Mouse (Mus musculus) midbrain, postnatal 0 days (tissue): ENCODE data around the gene Cabcoco1. TPM values are rescaled to one million over a fixed set of nuclear protein-coding genes. Genes with fewer than 3 reads are reported as not detected.

ENCODE experiments used
- ATAC-seq: fragments of 200-750 bp; cut with Nextera tagmentation; 2 replicates; pipeline ENCODE4 v1.8.0; 2017; ENCODE audit warnings: moderate number of reproducible peaks, mild to moderate bottlenecking, moderate TSS enrichment, moderate library complexity; ENCODE audit not compliant: low FRiP score
- DNase-seq: peaks from one replicate; pipeline ENCODE4 v3.0.0-alpha.2; 2015; ENCODE audit warnings: low spot score
- H3K27ac ChIP-seq: fragments of 300-500 bp; sonication (generic); 2 replicates; pipeline ENCODE4 v1.5.1; 2014; ENCODE audit warnings: low read depth, mild to moderate bottlenecking, low read length, mixed read lengths
- H3K27me3 ChIP-seq: fragments of 300-500 bp; sonication (generic); 2 replicates; pipeline ENCODE4 v1.6.1; 2014; ENCODE audit warnings: low read length, control low read depth, mixed read lengths; ENCODE audit not compliant: insufficient read depth
- H3K36me3 ChIP-seq: fragments of 300-500 bp; sonication (generic); 2 replicates; pipeline ENCODE4 v1.6.1; 2014; ENCODE audit warnings: low read length, control low read depth, mixed read lengths; ENCODE audit not compliant: insufficient read depth
- H3K4me1 ChIP-seq: fragments of 300-500 bp; sonication (generic); 2 replicates; pipeline ENCODE4 v1.6.1; 2014; ENCODE audit warnings: mild to moderate bottlenecking, control low read depth, antibody characterized with exemption, low read length, mixed read lengths; ENCODE audit not compliant: insufficient read depth
- H3K4me2 ChIP-seq: fragments of 300-500 bp; sonication (generic); 2 replicates; pipeline ENCODE4 v1.6.1; 2014; ENCODE audit warnings: low read depth, mild to moderate bottlenecking, low read length, mixed read lengths; ENCODE audit not compliant: poor library complexity, severe bottlenecking
- H3K4me3 ChIP-seq: fragments of 300-500 bp; sonication (generic); 2 replicates; pipeline ENCODE4 v1.5.1; 2014; ENCODE audit warnings: low read depth, mild to moderate bottlenecking, low read length, moderate library complexity
- H3K9ac ChIP-seq: fragments of 300-500 bp; sonication (generic); replicated peaks from 2 replicates; pipeline ENCODE4 v1.6.1; 2014; ENCODE audit warnings: mild to moderate bottlenecking, low read length, moderate library complexity, mixed read lengths; ENCODE audit not compliant: poor library complexity, severe bottlenecking
- H3K9me3 ChIP-seq: fragments of 300-500 bp; sonication (generic); 2 replicates; pipeline ENCODE4 v1.6.1; 2016; ENCODE audit warnings: low read length, control low read depth
- CTCF ChIP-seq: IDR thresholded peaks from 2 replicates; pipeline ENCODE4 v1.5.1; 2016; ENCODE audit warnings: antibody characterized with exemption, mild to moderate bottlenecking
- WGBS: fragments of 180-500 bp; shearing (Covaris S2); extraction: QIAGEN DNeasy Blood & Tissue Kit; methylation state at CpG from one replicate; pipeline ENCODE4 v1.1.7; 2014; 5-methylcytosine and 5-hydroxymethylcytosine counted together
- polyA plus RNA-seq: library from polyadenylated mRNA; unstranded; fragments of >200 nt; fragmentation: Nextera tagmentation; extraction: Ambion mirVana; gene quantifications from 2 replicates; pipeline ENCODE4 v1.2.1, GENCODE M21; 2015
- total RNA-seq: library from RNA; depleted of rRNA; stranded (reverse); fragments of >200 nt; gene quantifications from 2 replicates; pipeline ENCODE4 v1.2.3, GENCODE M21; 2014

Gene Cabcoco1
- total and polyA plus RNA-seq, 2 experiments from 2014 or later: 0.71 to 3.8 TPM

DNA sequence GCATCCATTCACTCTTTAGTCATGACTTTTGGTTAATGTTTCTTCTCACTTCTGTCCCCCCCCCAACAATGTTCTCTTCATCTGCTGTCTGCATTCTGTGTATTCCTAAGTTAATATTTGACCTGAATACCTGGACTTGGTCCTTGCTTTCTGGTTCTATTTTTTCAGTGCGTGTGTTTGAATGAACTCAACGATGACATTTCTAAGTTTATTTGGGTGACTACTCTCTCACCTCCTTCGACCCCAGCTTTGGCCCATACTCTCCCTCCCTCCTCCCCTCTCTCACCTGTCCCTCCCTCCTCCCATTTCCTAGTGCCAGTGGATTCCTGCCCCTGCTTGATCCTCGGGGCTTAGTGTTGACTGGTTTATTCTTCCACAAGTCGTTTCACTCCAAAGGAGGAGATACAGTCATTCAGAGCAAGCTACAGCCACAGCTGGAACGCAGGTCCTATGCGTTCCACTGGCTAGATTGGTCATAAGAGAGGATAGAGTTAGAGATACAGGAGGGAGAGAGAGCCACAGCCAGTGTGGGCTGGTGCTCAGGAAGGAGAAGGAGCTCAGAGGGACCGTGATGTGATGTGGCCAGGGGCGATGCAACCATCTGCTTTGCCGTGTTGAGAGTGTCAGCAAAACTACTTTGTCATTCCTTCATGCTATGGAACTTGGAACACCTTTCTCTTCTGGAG, 12.2 kb downstream of the Cabcoco1 start:
- ATAC-seq (no peak), DNase-seq (no peak)
- TF ChIP-seq CTCF: no peak
- Histone ChIP-seq H3K27ac (no peak overlapping the region), H3K4me3 (no peak overlapping the region), H3K4me1 (no peaks in the 10 kb centered on the region), H3K27me3 (no peaks in the 10 kb centered on the region), H3K36me3 (no peaks in the 10 kb centered on the region), H3K4me2 (no peak overlapping the region), H3K9me3 (no peaks in the 10 kb centered on the region), H3K9ac (no peak overlapping the region)
- WGBS: 89% methylated on average over 10 of the region's 10 CpGs

DNA sequence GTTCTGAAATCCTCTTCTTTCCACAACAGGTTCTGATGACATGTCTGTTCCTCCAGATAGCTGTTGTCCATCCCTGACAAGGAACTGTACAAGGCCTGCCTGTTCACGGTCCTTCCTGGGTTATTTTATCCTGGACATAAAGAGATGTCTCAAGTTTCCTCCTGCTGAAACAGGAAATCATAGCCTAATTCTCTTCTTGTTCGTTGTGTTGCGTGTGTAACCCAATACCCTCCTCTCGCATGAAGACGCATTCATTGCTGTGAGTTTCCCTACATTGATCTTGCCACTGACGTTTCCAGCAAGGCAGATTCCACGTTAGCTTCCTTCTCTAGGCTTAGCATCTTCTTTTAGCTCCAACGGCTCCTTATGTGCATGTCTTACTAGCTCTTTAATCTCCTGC, 12.7 kb downstream of the Cabcoco1 start:
- no peak for DNase-seq
- TF ChIP-seq CTCF: no peak

DNA sequence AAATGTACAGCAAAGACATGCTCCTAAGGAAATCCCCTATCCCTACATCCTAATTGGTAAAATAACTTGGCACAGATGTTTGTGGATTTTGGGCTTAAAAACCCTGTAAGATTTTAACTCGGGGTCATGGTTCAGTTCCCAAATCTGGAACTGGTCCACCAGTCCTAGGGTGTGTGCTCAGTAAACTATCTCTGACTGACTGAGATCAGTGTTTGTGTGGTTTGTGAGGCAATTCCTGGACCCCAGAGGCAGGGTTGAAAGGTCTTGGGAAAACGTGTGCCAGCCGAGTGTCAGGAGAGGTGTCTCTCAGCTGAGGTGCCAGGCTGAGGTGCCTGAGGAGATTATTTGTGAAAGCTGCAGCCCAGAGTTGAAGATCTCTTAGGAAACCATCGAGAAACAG, 19.6 kb downstream of the Cabcoco1 start:
- WGBS: 71% methylated on average over 4 of the region's 4 CpGs
- no peak for TF ChIP-seq CTCF
- no peak overlapping the region for H3K27ac ChIP-seq
- H3K4me2 ChIP-seq: no peak overlapping the region
- ATAC-seq (no peak), DNase-seq (no peak)
- H3K36me3 ChIP-seq: no peaks in the 10 kb centered on the region
- no peaks in the 10 kb centered on the region for H3K9me3 ChIP-seq
- H3K4me3 ChIP-seq: no peak overlapping the region
- no peaks in the 10 kb centered on the region for H3K4me1 ChIP-seq
- H3K27me3 ChIP-seq: no peaks in the 10 kb centered on the region
- no peak overlapping the region for H3K9ac ChIP-seq

More for the DNA sequence above, 12.7 kb downstream of the Cabcoco1 start:
- no peak overlapping the region for H3K4me3 ChIP-seq
- H3K27me3 ChIP-seq: no peaks in the 10 kb centered on the region
- no peak overlapping the region for H3K4me2 ChIP-seq
- H3K4me1 ChIP-seq: no peaks in the 10 kb centered on the region
- no peaks in the 10 kb centered on the region for H3K36me3 ChIP-seq
- 70% methylated on average over 8 of the region's 8 CpGs for WGBS
- ATAC-seq: no peak
- H3K27ac ChIP-seq: no peak overlapping the region
- no peak overlapping the region for H3K9ac ChIP-seq
- H3K9me3 ChIP-seq: no peaks in the 10 kb centered on the region

DNA sequence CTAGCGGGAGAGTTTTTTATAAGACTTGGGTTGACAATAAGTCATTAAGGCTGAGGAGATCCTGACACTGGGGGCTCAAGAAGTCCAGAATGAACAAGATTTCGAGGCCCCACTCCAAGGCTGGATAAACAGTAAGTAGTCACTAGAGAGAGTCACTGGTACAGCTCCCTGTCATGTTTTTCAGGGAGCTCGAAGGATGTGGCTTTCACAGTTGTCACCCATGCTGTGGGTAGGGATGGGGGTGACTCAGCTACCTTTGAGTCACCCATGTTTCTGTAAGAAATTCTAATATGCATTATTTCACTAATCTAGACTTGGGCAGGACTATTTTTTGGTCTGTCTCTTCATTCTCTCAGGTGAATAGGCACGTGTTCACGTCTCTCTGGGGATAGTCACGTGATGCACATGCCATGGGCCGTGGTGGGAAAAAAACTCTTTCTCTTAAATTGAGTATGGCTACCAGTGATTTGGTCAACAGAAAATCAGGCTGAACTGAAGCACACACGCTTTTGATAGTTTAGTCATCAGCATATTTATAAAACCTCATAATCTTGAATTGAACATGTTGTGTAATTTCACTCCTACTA, 29.2 kb downstream of the Cabcoco1 start:
- Histone ChIP-seq H3K9ac (no peak overlapping the region), H3K4me3 (no peak overlapping the region), H3K4me1 (no peaks in the 10 kb centered on the region), H3K9me3 (no peaks in the 10 kb centered on the region), H3K27me3 (no peaks in the 10 kb centered on the region), H3K27ac (no peak overlapping the region), H3K4me2 (no peak overlapping the region), H3K36me3 (no peaks in the 10 kb centered on the region)
- no peak for DNase-seq
- 88% methylated on average over 8 of the region's 8 CpGs for WGBS
- no peak for ATAC-seq
- no peak for TF ChIP-seq CTCF

DNA sequence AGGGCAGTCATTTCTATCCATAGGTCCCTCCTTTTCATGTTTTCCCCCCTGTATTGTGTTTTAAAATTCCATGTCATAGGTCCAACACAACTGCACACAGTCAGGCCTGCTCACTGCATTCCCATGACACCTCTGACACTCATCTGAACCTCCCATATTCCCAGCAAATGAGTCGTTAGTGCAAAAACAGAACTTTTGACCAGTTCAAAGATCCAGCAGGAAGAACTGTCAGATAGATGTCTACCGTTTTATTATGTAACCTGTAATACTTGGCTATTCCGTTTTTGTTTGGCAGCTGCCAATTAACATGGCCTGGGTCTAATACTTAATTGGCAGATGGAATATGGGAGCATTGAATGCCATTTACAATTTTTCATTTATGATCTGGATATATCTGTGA, 34.0 kb downstream of the Cabcoco1 start:
- Histone ChIP-seq H3K4me3 (no peak overlapping the region), H3K4me1 (no peaks in the 10 kb centered on the region), H3K4me2 (no peak overlapping the region), H3K36me3 (no peaks in the 10 kb centered on the region), H3K9ac (no peak overlapping the region), H3K27me3 (no peaks in the 10 kb centered on the region), H3K27ac (no peak overlapping the region), H3K9me3 (no peaks in the 10 kb centered on the region)
- no peak for TF ChIP-seq CTCF
- no peak for DNase-seq
- 94% methylated on average over 3 of the region's 3 CpGs for WGBS
- ATAC-seq: no peak

DNA sequence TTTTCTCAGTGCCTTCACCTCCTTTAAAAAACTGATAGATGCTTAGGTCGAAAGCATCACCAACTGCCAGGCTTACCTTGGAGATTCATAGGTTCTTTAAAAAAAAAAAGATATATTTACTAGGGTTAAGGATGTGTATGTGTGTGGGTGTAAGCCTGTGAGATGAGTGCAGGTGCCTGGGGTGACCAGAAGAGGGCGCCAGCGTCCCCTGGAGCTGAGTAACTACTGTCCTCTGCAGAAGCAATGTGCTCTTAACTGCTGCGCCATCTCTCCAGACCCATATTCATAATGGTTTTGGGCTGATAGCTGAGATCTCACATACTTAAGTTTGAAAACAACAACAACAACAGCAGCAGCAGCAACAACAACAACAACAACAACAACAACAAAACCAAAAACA, 35.5 kb downstream of the Cabcoco1 start:
- no peak for DNase-seq
- WGBS: 90% methylated on average over 4 of the region's 4 CpGs
- no peaks in the 10 kb centered on the region for H3K36me3 ChIP-seq

More for the DNA sequence above, 35.5 kb downstream of the Cabcoco1 start:
- Histone ChIP-seq H3K27me3 (no peaks in the 10 kb centered on the region), H3K4me2 (no peak overlapping the region), H3K9me3 (no peaks in the 10 kb centered on the region), H3K9ac (no peak overlapping the region), H3K4me3 (no peak overlapping the region), H3K4me1 (no peaks in the 10 kb centered on the region), H3K27ac (no peak overlapping the region)
- TF ChIP-seq CTCF: 0 out of 2 replicates have a peak, but pooled peaks have one; percentile 33
- ATAC-seq: no peak
